Mouse (Mus musculus) lung, embryonic 16.5 days (tissue): ENCODE results near the gene Fam206a. TPM values are rescaled to one million over a fixed set of nuclear protein-coding genes. Genes with fewer than 3 reads are reported as not detected.

Experiments
- ATAC-seq: fragments of 200-750 bp; cut with Nextera tagmentation; 2 replicates; pipeline ENCODE4 v1.8.0; 2017; ENCODE audit warnings: low read depth, mild to moderate bottlenecking, moderate library complexity
- H3K27ac ChIP-seq: fragments of 300-500 bp; sonication (generic); 2 replicates; pipeline ENCODE4 v1.5.1; 2014; ENCODE audit warnings: mild to moderate bottlenecking, control low read depth, low read length
- H3K27me3 ChIP-seq: fragments of 300-500 bp; sonication (generic); 2 replicates; pipeline ENCODE4 v1.6.1; 2014; ENCODE audit warnings: low read depth, low read length, mixed read lengths; ENCODE audit not compliant: control insufficient read depth, insufficient read depth
- H3K36me3 ChIP-seq: fragments of 300-500 bp; sonication (generic); 2 replicates; pipeline ENCODE4 v1.6.1; 2014; ENCODE audit warnings: low read length; ENCODE audit not compliant: control insufficient read depth, insufficient read depth
- H3K4me1 ChIP-seq: fragments of 300-500 bp; sonication (generic); replicated peaks from 2 replicates; pipeline ENCODE4 v1.6.1; 2014; ENCODE audit warnings: low read length, mixed read lengths; ENCODE audit not compliant: control insufficient read depth, insufficient read depth
- H3K4me2 ChIP-seq: fragments of 300-500 bp; sonication (generic); 2 replicates; pipeline ENCODE4 v1.6.1; 2014; ENCODE audit warnings: low read depth, low read length, control low read depth
- H3K4me3 ChIP-seq: fragments of 300-500 bp; sonication (generic); 2 replicates; pipeline ENCODE4 v1.5.1; 2014; ENCODE audit warnings: mild to moderate bottlenecking, low read length, control low read depth
- H3K9ac ChIP-seq: fragments of 300-500 bp; sonication (generic); 2 replicates; pipeline ENCODE4 v1.6.1; 2014; ENCODE audit warnings: low read length, control low read depth
- H3K9me3 ChIP-seq: fragments of 300-500 bp; sonication (generic); 2 replicates; pipeline ENCODE4 v1.6.1; 2016; ENCODE audit warnings: low read length; ENCODE audit not compliant: control insufficient read depth
- WGBS: fragments of 180-500 bp; shearing (Covaris S2); extraction: QIAGEN DNeasy Blood & Tissue Kit; methylation state at CpG from one replicate; pipeline ENCODE4 v1.1.7; 2014; 5-methylcytosine and 5-hydroxymethylcytosine counted together
- polyA plus RNA-seq: library from polyadenylated mRNA; unstranded; fragments of >200 nt; fragmentation: Nextera tagmentation; extraction: Ambion mirVana; gene quantifications from 2 replicates; pipeline ENCODE4 v1.2.1, GENCODE M21; 2015

The Fam206a gene
- polyA plus RNA-seq, 1 experiment from 2014 or later, result 13.7 TPM

DNA sequence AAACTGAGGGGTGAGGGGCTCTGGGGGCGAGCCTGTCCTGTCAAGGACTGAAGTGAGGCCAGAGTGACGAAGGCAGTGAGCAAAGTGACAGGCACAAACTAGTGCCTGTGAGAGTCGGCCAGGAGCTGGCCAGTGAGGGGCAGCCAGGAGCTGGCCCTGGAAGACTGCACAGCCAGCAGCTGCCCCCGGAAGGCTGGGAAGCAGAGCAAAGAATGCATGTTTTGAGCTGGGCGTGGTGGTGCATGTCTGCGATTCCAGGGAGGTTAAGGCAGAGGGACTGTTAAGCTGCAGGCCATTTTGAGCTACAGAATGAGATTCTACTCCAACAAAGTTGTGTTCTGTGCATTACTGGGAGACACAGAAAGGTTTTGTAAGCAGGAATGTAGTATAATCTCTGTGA is 48.6 kb downstream of the Fam206a start:
- no peak overlapping the region for H3K27ac ChIP-seq
- H3K9ac ChIP-seq, result 0 out of 2 replicates have a peak overlapping the region, but pooled peaks have one; percentile 5
- 13% methylated on average over 6 of the region's 6 CpGs for WGBS
- H3K4me2 ChIP-seq, result no peak overlapping the region
- no peaks in the 10 kb centered on the region for H3K36me3 ChIP-seq
- no peaks in the 10 kb centered on the region for H3K9me3 ChIP-seq
- no peak overlapping the region for H3K4me3 ChIP-seq
- peaks cover 9% of the 10 kb centered on the region for H3K4me1 ChIP-seq
- no peaks in the 10 kb centered on the region for H3K27me3 ChIP-seq
- ATAC-seq, result peak; percentile 78

GRCm38 (mm10) chr4:56855935-56856334 is 53.8 kb downstream of the Fam206a start:
- Histone ChIP-seq H3K9me3 (no peaks in the 10 kb centered on the region), H3K27ac (no peak overlapping the region), H3K9ac (no peak overlapping the region), H3K4me1 (peaks cover 3% of the 10 kb centered on the region), H3K4me2 (no peak overlapping the region), H3K27me3 (no peaks in the 10 kb centered on the region), H3K4me3 (no peak overlapping the region), H3K36me3 (no peaks in the 10 kb centered on the region)
- no peak for ATAC-seq
- WGBS, result 93% methylated on average over 5 of the region's 5 CpGs

- Histone ChIP-seq H3K27me3 (no peaks in the 10 kb centered on the region), H3K36me3 (no peaks in the 10 kb centered on the region), H3K4me3 (no peak overlapping the region), H3K27ac (no peak overlapping the region), H3K9me3 (no peaks in the 10 kb centered on the region), H3K4me1 (no peaks in the 10 kb centered on the region; the same call in 1 of the 2 replicates), H3K9ac (no peak overlapping the region), H3K4me2 (no peak overlapping the region)
- no peak for ATAC-seq
- 80% methylated on average over 8 of the region's 8 CpGs for WGBS
Observed at GRCm38 (mm10) chr4:56856371-56856949, 54.3 kb downstream of the Fam206a start.

DNA sequence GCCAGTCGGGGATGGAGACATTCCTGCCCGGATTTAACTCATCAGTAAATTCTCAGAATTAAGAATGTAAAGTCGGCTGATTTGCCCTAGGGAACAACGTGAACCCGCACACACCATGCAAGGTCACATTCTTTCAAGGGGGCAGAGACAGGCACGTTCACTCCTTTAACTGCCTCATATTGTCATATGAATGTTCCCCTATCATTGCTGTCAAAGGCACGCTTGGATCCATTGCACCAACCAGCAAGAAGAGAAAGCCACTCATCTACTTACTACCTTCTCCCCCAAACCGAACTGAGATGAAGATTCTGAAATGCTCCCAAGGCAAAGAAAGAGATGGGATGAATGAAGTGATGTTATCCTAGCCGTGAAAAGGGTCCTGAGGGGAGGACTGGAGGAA is 56.6 kb downstream of the Fam206a start:
- peaks cover 3% of the 10 kb centered on the region; the same call in 1 of the 2 replicates for H3K4me1 ChIP-seq
- H3K27ac ChIP-seq, result no peak overlapping the region
- H3K27me3 ChIP-seq, result no peaks in the 10 kb centered on the region
- ATAC-seq, result no peak
- WGBS, result 80% methylated on average over 9 of the region's 9 CpGs
- H3K9me3 ChIP-seq, result no peaks in the 10 kb centered on the region
- H3K36me3 ChIP-seq, result no peaks in the 10 kb centered on the region
- no peak overlapping the region for H3K4me3 ChIP-seq
- no peak overlapping the region for H3K4me2 ChIP-seq
- no peak overlapping the region for H3K9ac ChIP-seq

Other genes with a start within 250 kb of the Fam206a start
- gene Gm26657, start 62.3 kb upstream of the Fam206a start, polyA plus RNA-seq, result not detected in 2 replicates
- gene Actl7b, start 60.9 kb upstream of the Fam206a start, polyA plus RNA-seq, result not detected in 2 replicates
- not detected in 2 replicates for gene Actl7a, start 58.9 kb upstream of the Fam206a start, polyA plus RNA-seq
- gene Elp1, start within 50 bp of the Fam206a start, polyA plus RNA-seq, result 28.3 and 29.7 TPM in 2 replicates
- gene Ctnnal1, start 62.8 kb downstream of the Fam206a start, polyA plus RNA-seq, result 19.9 and 21.7 TPM in 2 replicates
- 9.5 and 10.8 TPM in 2 replicates for gene Tmem245, start 145.1 kb downstream of the Fam206a start, polyA plus RNA-seq
- 1.9 and 2.9 TPM in 2 replicates for gene Frrs1l, start 188.0 kb downstream of the Fam206a start, polyA plus RNA-seq